Mouse (Mus musculus) embryonic facial prominence, embryonic 12.5 days (tissue): ENCODE measurements around the gene Brd3. TPM values are rescaled to one million over a fixed set of nuclear protein-coding genes. Genes with fewer than 3 reads are reported as not detected.

Experiments
- ATAC-seq: fragments of 200-750 bp; cut with Nextera tagmentation; 2 replicates; pipeline ENCODE4 v1.8.0; 2017; ENCODE audit not compliant: insufficient number of reproducible peaks, insufficient read depth, low FRiP score, low TSS enrichment
- H3K27ac ChIP-seq: fragments of 300-500 bp; sonication (generic); 2 replicates; pipeline ENCODE4 v1.5.1; 2016; ENCODE audit warnings: mild to moderate bottlenecking
- H3K27me3 ChIP-seq: fragments of 300-500 bp; sonication (generic); 2 replicates; pipeline ENCODE4 v1.6.1; 2016; ENCODE audit warnings: mild to moderate bottlenecking, moderate library complexity
- H3K36me3 ChIP-seq: fragments of 300-500 bp; sonication (generic); 2 replicates; pipeline ENCODE4 v1.6.1; 2016; ENCODE audit warnings: mild to moderate bottlenecking
- H3K4me1 ChIP-seq: fragments of 300-500 bp; sonication (generic); 2 replicates; pipeline ENCODE4 v1.6.1; 2016
- H3K4me2 ChIP-seq: fragments of 300-500 bp; sonication (generic); replicated peaks from 2 replicates; pipeline ENCODE4 v1.6.1; 2016; ENCODE audit warnings: mild to moderate bottlenecking, moderate library complexity
- H3K4me3 ChIP-seq: fragments of 300-500 bp; sonication (generic); 2 replicates; pipeline ENCODE4 v1.5.1; 2016; ENCODE audit warnings: mild to moderate bottlenecking
- H3K9ac ChIP-seq: fragments of 300-500 bp; sonication (generic); 2 replicates; pipeline ENCODE4 v1.6.1; 2016; ENCODE audit warnings: mild to moderate bottlenecking, moderate library complexity
- H3K9me3 ChIP-seq: fragments of 300-500 bp; sonication (generic); 2 replicates; pipeline ENCODE4 v1.6.1; 2016; ENCODE audit warnings: mild to moderate bottlenecking, moderate library complexity
- WGBS: fragments of 180-500 bp; shearing (Covaris S2); methylation state at CpG from one replicate; pipeline ENCODE4 v1.1.7; 2016; 5-methylcytosine and 5-hydroxymethylcytosine counted together
- polyA plus RNA-seq: library from polyadenylated mRNA; unstranded; fragments of >200 nt; fragmentation: Nextera tagmentation; extraction: Ambion mirVana; gene quantifications from 2 replicates; pipeline ENCODE4 v1.2.1, GENCODE M21; 2016

Brd3 gene
- polyA plus RNA-seq, 1 experiment from 2014 or later = 144 TPM

DNA sequence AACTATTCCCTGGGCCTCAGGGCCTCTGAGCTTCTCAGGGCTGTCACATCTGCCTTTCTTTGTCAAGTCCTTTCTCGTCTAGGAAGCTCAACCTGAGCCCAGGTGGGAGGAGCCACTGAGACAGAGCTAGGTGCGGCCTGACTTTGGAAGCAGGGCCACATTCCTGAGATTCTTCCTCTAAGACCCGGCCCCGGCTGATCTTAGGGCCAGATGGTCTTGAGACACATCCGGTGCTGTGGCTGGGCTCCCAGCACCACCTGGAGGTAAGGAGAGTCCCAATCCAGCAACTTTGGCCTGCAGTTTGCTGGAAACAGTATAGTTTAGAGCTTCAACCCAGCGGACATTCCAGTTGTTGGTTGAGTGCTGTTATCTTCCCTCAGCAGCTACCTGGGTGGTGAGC is 1.9 kb downstream of the Brd3 start:
- peak; percentile 58; the same call in 1 of the 2 replicates for ATAC-seq
- Histone ChIP-seq H3K4me3 (no peak overlapping the region), H3K9ac (no peak overlapping the region), H3K9me3 (no peaks in the 10 kb centered on the region), H3K4me1 (peaks cover 19% of the 10 kb centered on the region), H3K27me3 (no peaks in the 10 kb centered on the region), H3K4me2 (no peak overlapping the region), H3K36me3 (no peaks in the 10 kb centered on the region), H3K27ac (peak overlapping the region; percentile 63; the same call in 1 of the 2 replicates)
- 6% methylated on average over 6 of the region's 6 CpGs for WGBS

- Histone ChIP-seq H3K36me3 (no peaks in the 10 kb centered on the region), H3K4me2 (no peak overlapping the region), H3K4me1 (peaks cover 19% of the 10 kb centered on the region), H3K4me3 (no peak overlapping the region), H3K9me3 (no peaks in the 10 kb centered on the region), H3K27me3 (no peaks in the 10 kb centered on the region), H3K27ac (peak overlapping the region; percentile 63), H3K9ac (0 out of 2 replicates have a peak overlapping the region, but pooled peaks have one; percentile 1)
- ATAC-seq = 0 out of 2 replicates have a peak, but pooled peaks have one; percentile 64
- WGBS = 38% methylated on average over 7 of the region's 7 CpGs
Observed at GRCm38 (mm10) chr2:27504113-27504885, 3.2 kb downstream of the Brd3 start.

GRCm38 (mm10) chr2:27496391-27497028 is 11.0 kb downstream of the Brd3 start:
- Histone ChIP-seq H3K4me3 (peak overlapping the region; percentile 26), H3K27me3 (no peaks in the 10 kb centered on the region), H3K4me1 (no peaks in the 10 kb centered on the region), H3K27ac (peak overlapping the region; percentile 65; the same call in 1 of the 2 replicates), H3K4me2 (peak overlapping the region; percentile 52), H3K36me3 (no peaks in the 10 kb centered on the region), H3K9ac (0 out of 2 replicates have a peak overlapping the region, but pooled peaks have one; percentile 15), H3K9me3 (no peaks in the 10 kb centered on the region)
- ATAC-seq = no peak
- 34% methylated on average over 23 of the region's 23 CpGs for WGBS

DNA sequence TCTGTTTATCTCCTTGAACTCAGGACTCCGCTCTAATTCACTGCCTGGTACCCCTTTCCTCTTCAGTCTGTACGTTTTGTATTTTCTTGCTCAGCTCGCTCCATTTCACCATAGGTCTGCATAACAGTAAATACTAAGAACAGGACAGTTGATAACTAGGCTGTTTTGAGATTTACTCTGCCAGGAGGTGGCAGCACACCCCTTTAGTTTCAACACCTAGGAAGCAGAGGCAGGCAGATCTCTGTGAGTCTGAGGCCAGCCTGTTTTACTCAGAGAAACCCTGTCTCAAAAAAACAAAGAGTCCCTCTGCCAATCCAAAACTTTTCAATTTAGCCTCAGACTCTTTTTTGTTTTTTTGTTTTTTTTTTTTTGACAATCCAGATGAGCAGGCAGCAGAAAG is 13.5 kb downstream of the Brd3 start:
- H3K4me1 ChIP-seq = no peaks in the 10 kb centered on the region
- 96% methylated on average over 3 of the region's 3 CpGs for WGBS
- no peak overlapping the region for H3K9ac ChIP-seq
- H3K9me3 ChIP-seq = no peaks in the 10 kb centered on the region
- H3K27ac ChIP-seq = no peak overlapping the region
- H3K27me3 ChIP-seq = no peaks in the 10 kb centered on the region
- no peak overlapping the region for H3K4me3 ChIP-seq
- no peak overlapping the region for H3K4me2 ChIP-seq
- H3K36me3 ChIP-seq = no peaks in the 10 kb centered on the region
- ATAC-seq = no peak

DNA sequence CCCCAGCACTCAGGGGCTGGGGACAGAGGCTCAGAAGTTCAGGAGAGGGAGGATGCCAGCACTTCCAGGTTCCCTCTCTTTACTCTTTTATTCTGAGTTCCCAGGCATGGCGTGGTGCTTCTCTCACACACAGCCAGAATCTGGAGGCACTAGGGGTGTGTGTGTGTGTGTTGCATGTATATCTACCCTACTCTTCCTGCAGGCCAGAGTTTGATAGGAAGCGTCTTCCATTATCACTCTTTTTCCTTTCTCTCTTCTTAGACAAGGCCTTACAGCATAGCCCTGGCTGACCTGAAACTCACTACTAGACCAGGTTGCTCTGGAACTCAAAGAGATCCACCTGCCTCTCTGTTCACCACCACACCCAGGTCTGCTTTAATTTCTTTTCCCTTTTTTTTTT is 16.5 kb downstream of the Brd3 start:
- H3K4me1 ChIP-seq = no peaks in the 10 kb centered on the region
- ATAC-seq = no peak
- no peaks in the 10 kb centered on the region for H3K36me3 ChIP-seq
- no peaks in the 10 kb centered on the region for H3K27me3 ChIP-seq
- H3K9ac ChIP-seq = no peak overlapping the region
- no peaks in the 10 kb centered on the region for H3K9me3 ChIP-seq
- H3K4me2 ChIP-seq = no peak overlapping the region
- H3K4me3 ChIP-seq = no peak overlapping the region
- H3K27ac ChIP-seq = no peak overlapping the region
- WGBS = 80% methylated on average over 2 of the region's 2 CpGs

DNA sequence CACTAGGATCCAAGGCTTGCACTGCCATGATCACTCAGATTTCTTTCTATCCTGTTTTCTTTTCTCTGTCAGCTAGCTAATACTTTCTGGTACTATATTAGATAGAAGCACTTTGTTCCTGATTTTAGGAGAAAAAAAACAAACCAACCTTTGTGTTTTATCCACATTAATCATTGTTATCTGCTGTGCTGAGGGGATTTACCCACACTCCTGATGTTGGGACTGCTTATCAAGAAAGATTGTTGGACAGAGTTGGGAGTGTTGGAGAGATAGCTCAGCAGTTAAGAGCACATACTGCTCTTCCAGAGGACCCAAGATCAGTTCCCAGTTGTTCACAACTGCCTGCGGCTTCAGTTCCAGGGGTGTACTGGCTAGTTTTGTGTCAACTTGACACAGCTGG is 19.1 kb downstream of the Brd3 start:
- Histone ChIP-seq H3K4me1 (no peaks in the 10 kb centered on the region), H3K9me3 (no peaks in the 10 kb centered on the region), H3K4me3 (no peak overlapping the region), H3K4me2 (no peak overlapping the region), H3K27me3 (no peaks in the 10 kb centered on the region), H3K36me3 (no peaks in the 10 kb centered on the region), H3K27ac (no peak overlapping the region), H3K9ac (no peak overlapping the region)
- ATAC-seq = no peak
- WGBS = 95% methylated on average over 1 of the region's 1 CpGs

- Histone ChIP-seq H3K36me3 (no peaks in the 10 kb centered on the region), H3K4me3 (no peak overlapping the region), H3K9ac (no peak overlapping the region), H3K9me3 (no peaks in the 10 kb centered on the region), H3K4me1 (no peaks in the 10 kb centered on the region), H3K27ac (no peak overlapping the region), H3K4me2 (no peak overlapping the region), H3K27me3 (no peaks in the 10 kb centered on the region)
- WGBS = 78% methylated on average over 3 of the region's 4 CpGs
- ATAC-seq = no peak
Observed at GRCm38 (mm10) chr2:27487336-27488049, 20.0 kb downstream of the Brd3 start.

- H3K27ac ChIP-seq = no peak overlapping the region
- WGBS = 62% methylated on average over 4 of the region's 4 CpGs
- no peak overlapping the region for H3K4me2 ChIP-seq
- no peak for ATAC-seq
- H3K9me3 ChIP-seq = no peaks in the 10 kb centered on the region
- no peak overlapping the region for H3K4me3 ChIP-seq
- H3K27me3 ChIP-seq = no peaks in the 10 kb centered on the region
- H3K9ac ChIP-seq = no peak overlapping the region
- no peaks in the 10 kb centered on the region for H3K36me3 ChIP-seq
- no peaks in the 10 kb centered on the region for H3K4me1 ChIP-seq
Observed at GRCm38 (mm10) chr2:27486725-27487124, 20.7 kb downstream of the Brd3 start.

- Histone ChIP-seq H3K9ac (no peak overlapping the region), H3K4me1 (no peaks in the 10 kb centered on the region), H3K4me3 (no peak overlapping the region), H3K36me3 (no peaks in the 10 kb centered on the region), H3K9me3 (no peaks in the 10 kb centered on the region), H3K27ac (no peak overlapping the region), H3K27me3 (no peaks in the 10 kb centered on the region), H3K4me2 (no peak overlapping the region)
- 79% methylated on average over 7 of the region's 7 CpGs for whole genome bisulfite sequencing
- no peak for ATAC-seq
Observed at GRCm38 (mm10) chr2:27482265-27482861, 25.1 kb downstream of the Brd3 start.

GRCm38 (mm10) chr2:27480367-27480766 is 27.1 kb downstream of the Brd3 start:
- Histone ChIP-seq H3K27ac (no peak overlapping the region), H3K9me3 (no peaks in the 10 kb centered on the region), H3K9ac (no peak overlapping the region), H3K4me1 (peaks cover 11% of the 10 kb centered on the region; the same call in 1 of the 2 replicates), H3K4me3 (no peak overlapping the region), H3K27me3 (no peaks in the 10 kb centered on the region), H3K36me3 (no peaks in the 10 kb centered on the region), H3K4me2 (no peak overlapping the region)
- 75% methylated on average over 4 of the region's 4 CpGs for WGBS
- no peak for ATAC-seq

GRCm38 (mm10) chr2:27479821-27480220 is 27.6 kb downstream of the Brd3 start:
- 54% methylated on average over 4 of the region's 4 CpGs for WGBS
- ATAC-seq = no peak

More at GRCm38 (mm10) chr2:27479821-27480220, 27.6 kb downstream of the Brd3 start:
- H3K4me1 ChIP-seq = peaks cover 11% of the 10 kb centered on the region; the same call in 1 of the 2 replicates
- no peaks in the 10 kb centered on the region for H3K27me3 ChIP-seq
- no peaks in the 10 kb centered on the region for H3K36me3 ChIP-seq
- H3K9ac ChIP-seq = no peak overlapping the region
- no peak overlapping the region for H3K27ac ChIP-seq
- no peak overlapping the region for H3K4me2 ChIP-seq
- H3K9me3 ChIP-seq = no peaks in the 10 kb centered on the region
- H3K4me3 ChIP-seq = no peak overlapping the region
